Mouse (Mus musculus): ENCODE measurements around the gene Pla1a.

- TF ChIP-seq GATA1 (IDR thresholded peaks at IDR 0.05; ENCODE audit: borderline replicate concordance, low read length) (no peak), FLI1 (IDR thresholded peaks at IDR 0.05; ENCODE audit: low read length) (no peak)
Observed at GRCm38 (mm10) chr16:38445046-38445445, 12.1 kb upstream of the Pla1a start.
